Mouse (Mus musculus) naive thymus-derived CD4-positive, alpha-beta T cell, adult 5 months (primary cell): ENCODE results near the gene Khdc1c. TPM values are rescaled to one million over a fixed set of nuclear protein-coding genes. Genes with fewer than 3 reads are reported as not detected.

Experiments
- polyA plus RNA-seq: library from polyadenylated mRNA; unstranded; fragments of 100-300 nt; shearing (Covaris generic); gene quantifications from one replicate; pipeline ENCODE4 v1.2.1, GENCODE M21; 2017

Khdc1c gene
- polyA plus RNA-seq = not detected

GRCm38 (mm10) chr1:21368031-21368430 is at the start of gene Khdc1c:
TSS of gene Khdc1c (plus strand) at chr1:21368331.

GRCm38 (mm10) chr1:21349341-21349740 is 18.8 kb upstream of the Khdc1c start, which contains the start of gene Khdc1a:
TSS of gene Khdc1a (plus strand) at chr1:21349641.

GRCm38 (mm10) chr1:21383256-21383655 is 15.1 kb downstream of the Khdc1c start, which contains the start of gene Khdc1b:
TSS of gene Khdc1b (plus strand) at chr1:21383556.

Other genes starting within 250 kb of the Khdc1c start
- 0.83 TPM for gene Tmem14a, start 149.8 kb upstream of the Khdc1c start, polyA plus RNA-seq
- 0.40 TPM for gene Gsta3, start 127.7 kb upstream of the Khdc1c start, polyA plus RNA-seq
- not detected for gene Khdc1a, start 18.7 kb upstream of the Khdc1c start, polyA plus RNA-seq
- not detected for gene Khdc1b, start 15.2 kb downstream of the Khdc1c start, polyA plus RNA-seq